Mouse (Mus musculus): ENCODE results near the gene Shld1. TPM values are rescaled to one million over a fixed set of nuclear protein-coding genes. Genes with fewer than 3 reads are reported as not detected.

Shld1 gene
- polyA plus RNA-seq, 1 experiment from 2014 or later: 18.8 TPM

DNA sequence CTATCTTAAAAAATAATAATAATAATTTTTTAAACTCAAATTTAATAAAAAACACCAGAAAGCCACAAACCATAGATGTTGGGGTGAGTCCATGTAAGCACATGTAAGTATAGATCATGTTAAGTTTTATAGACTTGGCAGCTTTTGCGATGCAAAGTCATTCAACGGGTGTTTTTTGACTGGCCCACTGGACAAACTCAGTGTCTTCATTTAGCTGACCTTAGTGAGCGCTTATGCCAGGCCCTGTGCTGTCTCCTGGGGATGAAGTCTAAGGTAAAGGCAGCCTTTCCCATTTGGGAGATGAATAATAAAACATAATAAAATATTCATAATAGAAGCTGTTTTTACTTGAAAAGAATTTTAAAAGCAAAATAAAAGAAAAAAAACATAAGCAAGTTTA, 28.2 kb downstream of the Shld1 start:
- 84% methylated on average over 3 of the region's 3 CpGs for WGBS
- no peak for ATAC-seq (ENCODE audit: low FRiP score, low read depth)
- H3K36me3 ChIP-seq: no peaks in the 10 kb centered on the region

DNA sequence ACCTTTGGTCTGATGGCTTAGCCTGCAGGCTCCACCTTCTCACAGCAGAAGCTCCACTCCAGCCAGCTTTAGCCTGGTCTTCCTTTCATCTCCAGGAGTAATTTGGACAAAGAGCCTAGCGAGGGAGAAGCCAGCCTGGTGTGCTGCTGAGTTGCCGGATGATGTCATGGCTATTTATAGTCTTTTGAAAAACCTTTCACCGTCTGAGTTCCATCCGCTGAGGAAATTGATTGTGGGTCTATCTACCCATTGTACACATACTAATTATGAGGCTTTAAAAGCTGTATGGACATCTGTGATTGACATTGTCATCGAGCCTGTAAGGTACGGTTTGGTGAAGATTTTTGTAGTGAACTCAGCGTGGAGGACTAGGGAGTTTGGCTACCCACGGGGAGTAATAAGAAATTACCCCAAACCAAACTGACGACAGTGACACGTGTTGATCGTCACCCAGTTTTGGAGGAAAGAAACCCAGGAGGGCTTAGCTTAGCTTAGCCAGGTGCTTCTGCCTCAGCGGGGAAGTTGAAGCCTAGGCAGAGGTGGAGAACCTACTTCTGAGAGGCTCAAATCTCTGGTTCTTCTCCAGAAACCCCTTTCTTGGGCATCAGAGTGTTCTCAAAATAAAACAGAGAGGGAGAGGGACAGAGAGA, 28.8 kb downstream of the Shld1 start:
- WGBS: 50% methylated on average over 12 of the region's 12 CpGs

More for the DNA sequence above, 28.2 kb downstream of the Shld1 start:
- peaks cover 14% of the 10 kb centered on the region for H3K4me1 ChIP-seq (replicated peaks)
- H3K27ac ChIP-seq (replicated peaks): 0 out of 2 replicates have a peak overlapping the region, but pooled peaks have one; percentile 54
- no peak overlapping the region for H3K4me3 ChIP-seq
- H3K9me3 ChIP-seq: no peaks in the 10 kb centered on the region
- H3K27me3 ChIP-seq: no peaks in the 10 kb centered on the region
- H3K4me2 ChIP-seq: no peak overlapping the region
- no peak overlapping the region for H3K9ac ChIP-seq

DNA sequence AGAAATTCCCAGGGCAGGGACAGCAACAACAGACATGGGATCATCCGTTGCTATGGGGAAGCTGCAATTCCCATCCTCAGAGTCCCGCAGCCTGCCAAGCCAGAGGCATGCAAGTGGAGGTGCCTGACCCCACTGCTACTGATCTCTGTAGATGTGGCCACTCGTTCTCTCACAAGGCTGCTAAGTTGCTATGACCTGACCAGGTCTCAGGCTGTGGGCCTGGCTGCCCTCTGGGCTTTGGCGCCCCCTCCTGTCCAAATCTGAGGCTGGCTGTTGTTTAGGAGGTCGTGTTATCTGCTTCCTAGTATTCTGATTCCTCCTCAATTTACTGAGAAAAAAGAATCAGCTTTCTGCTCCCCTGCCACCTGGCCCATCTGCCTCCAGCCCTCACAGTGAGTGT, 29.4 kb downstream of the Shld1 start:
- H3K4me1 ChIP-seq (replicated peaks): peaks cover 24% of the 10 kb centered on the region
- ATAC-seq (ENCODE audit: low FRiP score, low read depth): peak; percentile 38; the same call in 1 of the 2 replicates
- WGBS: 32% methylated on average over 5 of the region's 5 CpGs
- H3K36me3 ChIP-seq: no peaks in the 10 kb centered on the region
- no peaks in the 10 kb centered on the region for H3K27me3 ChIP-seq
- no peak overlapping the region for H3K9ac ChIP-seq
- H3K27ac ChIP-seq (replicated peaks): no peak overlapping the region
- H3K4me2 ChIP-seq: no peak overlapping the region
- no peaks in the 10 kb centered on the region for H3K9me3 ChIP-seq
- no peak overlapping the region for H3K4me3 ChIP-seq

More for the DNA sequence above, 28.8 kb downstream of the Shld1 start:
- Histone ChIP-seq H3K9me3 (no peaks in the 10 kb centered on the region), H3K27ac (replicated peaks) (0 out of 2 replicates have a peak overlapping the region, but pooled peaks have one; percentile 54), H3K9ac (no peak overlapping the region), H3K4me2 (no peak overlapping the region), H3K4me1 (replicated peaks) (peaks cover 18% of the 10 kb centered on the region), H3K27me3 (no peaks in the 10 kb centered on the region), H3K36me3 (no peaks in the 10 kb centered on the region), H3K4me3 (no peak overlapping the region)
- ATAC-seq (ENCODE audit: low FRiP score, low read depth): peak; percentile 75

DNA sequence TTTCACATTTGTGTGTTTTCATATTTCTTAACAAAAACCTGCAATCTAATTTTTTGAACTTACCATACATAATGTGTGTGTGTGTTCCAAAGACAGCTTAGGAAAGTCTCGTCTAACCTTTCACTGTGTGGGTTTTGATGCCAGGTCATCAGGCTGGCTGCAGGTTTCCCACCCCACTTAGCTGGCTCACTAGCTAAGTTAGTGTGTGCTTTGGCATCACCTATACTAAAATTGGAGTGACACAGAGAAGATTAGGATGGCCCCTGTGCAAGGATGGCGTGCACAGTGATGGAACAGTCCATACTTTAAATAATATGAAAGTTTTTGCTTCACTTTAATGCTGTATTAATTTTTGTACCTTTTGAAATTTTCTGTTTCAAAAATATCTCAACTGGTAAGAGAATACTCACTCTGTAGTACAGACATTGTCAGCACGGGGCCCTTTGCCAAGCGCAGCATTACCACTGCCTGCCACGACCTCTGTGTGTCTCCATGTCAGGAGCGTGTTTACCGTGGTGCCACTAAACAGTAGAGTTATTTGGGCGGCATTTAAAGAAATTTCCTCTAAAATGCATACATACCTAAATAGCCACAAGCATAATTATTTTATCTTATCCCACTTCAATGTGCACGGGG, 30.3 kb downstream of the Shld1 start:
- WGBS: 95% methylated on average over 9 of the region's 9 CpGs
- no peak for ATAC-seq (ENCODE audit: low FRiP score, low read depth)
- H3K27me3 ChIP-seq: no peaks in the 10 kb centered on the region
- H3K27ac ChIP-seq (replicated peaks): no peak overlapping the region
- no peak overlapping the region for H3K9ac ChIP-seq
- H3K4me3 ChIP-seq: no peak overlapping the region
- H3K4me1 ChIP-seq (replicated peaks): peaks cover 32% of the 10 kb centered on the region
- H3K9me3 ChIP-seq: no peaks in the 10 kb centered on the region
- no peaks in the 10 kb centered on the region for H3K36me3 ChIP-seq
- H3K4me2 ChIP-seq: no peak overlapping the region

DNA sequence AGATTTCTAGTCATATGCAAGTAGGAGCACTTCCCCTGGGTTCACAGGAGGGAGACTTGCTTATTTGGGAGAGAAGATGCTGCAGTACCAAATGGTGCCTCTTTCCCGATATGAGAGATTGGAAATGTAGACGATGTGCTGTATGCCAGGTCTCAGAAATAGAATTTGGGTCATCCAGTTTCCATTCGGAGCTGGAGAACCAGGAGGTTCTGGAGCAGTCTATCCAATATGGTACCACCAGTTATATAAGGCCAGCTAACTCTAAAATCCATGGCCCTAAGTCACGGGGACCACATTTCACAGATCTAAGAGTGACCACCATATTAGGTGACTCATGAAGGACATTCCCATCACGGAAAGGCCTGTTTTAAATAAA, 30.8 kb downstream of the Shld1 start:
- ATAC-seq (ENCODE audit: low FRiP score, low read depth): no peak
- Histone ChIP-seq H3K4me3 (no peak overlapping the region), H3K9ac (no peak overlapping the region), H3K27ac (replicated peaks) (no peak overlapping the region), H3K4me1 (replicated peaks) (peaks cover 34% of the 10 kb centered on the region), H3K27me3 (no peaks in the 10 kb centered on the region), H3K9me3 (no peaks in the 10 kb centered on the region), H3K4me2 (no peak overlapping the region), H3K36me3 (no peaks in the 10 kb centered on the region)
- WGBS: 96% methylated on average over 5 of the region's 5 CpGs

DNA sequence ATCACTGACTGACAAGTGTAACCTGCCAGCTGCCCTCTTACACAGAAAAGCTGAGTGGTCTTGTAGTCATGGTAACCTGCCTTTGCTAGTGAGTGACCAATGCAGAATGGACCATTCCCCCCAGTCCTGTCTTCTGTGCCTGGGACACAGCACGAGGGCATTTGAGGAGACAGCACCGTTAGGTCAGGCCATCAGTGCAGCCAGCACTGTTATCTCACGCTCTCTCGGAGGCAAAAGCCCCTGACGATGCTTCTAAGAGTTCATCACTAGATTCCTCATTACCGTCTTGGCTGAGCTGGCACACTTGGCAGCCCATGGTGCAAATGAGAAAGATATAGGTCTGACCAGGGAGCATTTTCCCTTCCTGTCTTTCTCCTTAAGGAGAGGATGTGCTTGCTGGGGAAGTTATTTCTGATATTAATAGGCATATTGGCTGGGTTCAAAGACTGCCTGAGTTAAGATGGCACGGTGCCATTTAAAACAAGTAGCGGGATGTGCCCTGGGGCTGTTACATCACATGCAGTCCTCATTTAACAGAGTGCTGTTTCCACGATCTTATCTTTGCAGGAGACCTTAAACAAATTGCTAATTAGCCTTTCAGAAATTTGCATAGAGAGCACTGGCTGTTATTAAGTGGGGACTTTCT, 34.3 kb downstream of the Shld1 start:
- Histone ChIP-seq H3K27ac (replicated peaks) (peak overlapping the region; percentile 47; the same call in 1 of the 2 replicates), H3K36me3 (no peaks in the 10 kb centered on the region)
- WGBS: 34% methylated on average over 9 of the region's 9 CpGs

DNA sequence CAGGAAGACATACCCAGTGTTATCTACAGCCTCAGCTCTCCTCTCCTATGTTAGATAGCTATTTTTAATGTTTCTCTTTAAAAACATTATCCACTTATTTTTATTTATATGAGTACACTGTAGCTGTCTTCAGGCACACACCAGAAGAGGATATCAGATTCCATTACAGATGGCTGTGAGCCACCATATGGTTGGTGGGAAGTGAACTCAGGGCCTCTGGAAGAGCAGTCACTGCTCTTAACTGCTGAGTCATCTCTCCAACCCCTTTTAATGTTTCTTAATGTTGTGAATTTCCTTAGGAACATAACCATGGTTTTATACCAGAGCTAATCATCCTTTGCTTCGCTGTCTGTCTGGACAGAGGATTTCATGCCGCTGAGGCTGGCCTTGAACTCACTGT, 35.1 kb downstream of the Shld1 start:
- no peak overlapping the region for H3K4me2 ChIP-seq
- no peak overlapping the region for H3K9ac ChIP-seq
- no peaks in the 10 kb centered on the region for H3K9me3 ChIP-seq
- no peaks in the 10 kb centered on the region for H3K36me3 ChIP-seq
- no peak for ATAC-seq (ENCODE audit: low FRiP score, low read depth)
- H3K4me1 ChIP-seq (replicated peaks): peaks cover 33% of the 10 kb centered on the region
- 95% methylated on average over 2 of the region's 2 CpGs for WGBS
- 0 out of 2 replicates have a peak overlapping the region, but pooled peaks have one; percentile 47 for H3K27ac ChIP-seq (replicated peaks)
- H3K27me3 ChIP-seq: no peaks in the 10 kb centered on the region
- no peak overlapping the region for H3K4me3 ChIP-seq

More for the DNA sequence above, 34.3 kb downstream of the Shld1 start:
- H3K9ac ChIP-seq: no peak overlapping the region
- ATAC-seq (ENCODE audit: low FRiP score, low read depth): peak; percentile 47; the same call in 1 of the 2 replicates
- 0 out of 2 replicates have a peak overlapping the region, but pooled peaks have one; percentile 4 for H3K4me2 ChIP-seq
- H3K9me3 ChIP-seq: no peaks in the 10 kb centered on the region
- no peaks in the 10 kb centered on the region for H3K27me3 ChIP-seq
- H3K4me3 ChIP-seq: no peak overlapping the region
- peaks cover 38% of the 10 kb centered on the region for H3K4me1 ChIP-seq (replicated peaks)

DNA sequence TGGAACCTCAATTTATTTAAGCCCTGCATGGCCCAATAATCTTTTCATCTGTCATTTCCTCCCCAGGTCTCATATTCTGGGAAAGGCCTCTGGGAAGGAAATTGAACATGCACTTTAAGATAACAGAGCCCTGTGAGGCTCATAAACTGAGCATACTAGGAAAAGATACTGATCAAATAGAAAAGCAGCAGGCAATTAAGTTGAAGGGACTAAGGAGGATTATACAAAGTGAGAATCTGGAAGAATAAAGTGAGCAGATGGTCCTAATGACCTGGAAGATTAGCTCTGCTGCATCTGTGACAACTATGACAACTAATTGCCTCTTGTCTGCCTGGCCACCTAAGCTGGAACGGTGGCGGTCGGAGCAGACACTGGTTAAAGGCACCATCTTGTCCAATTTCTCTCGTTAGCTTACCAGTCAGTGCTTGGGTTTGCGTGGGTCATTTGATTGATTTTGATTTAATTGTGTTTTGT, 37.3 kb downstream of the Shld1 start:
- Histone ChIP-seq H3K27me3 (no peaks in the 10 kb centered on the region), H3K36me3 (no peaks in the 10 kb centered on the region), H3K4me3 (no peak overlapping the region), H3K4me1 (replicated peaks) (peaks cover 33% of the 10 kb centered on the region), H3K27ac (replicated peaks) (peak overlapping the region; percentile 68), H3K9me3 (no peaks in the 10 kb centered on the region), H3K4me2 (no peak overlapping the region), H3K9ac (no peak overlapping the region)
- WGBS: 30% methylated on average over 5 of the region's 5 CpGs
- peak; percentile 67 for ATAC-seq (ENCODE audit: low FRiP score, low read depth)

DNA sequence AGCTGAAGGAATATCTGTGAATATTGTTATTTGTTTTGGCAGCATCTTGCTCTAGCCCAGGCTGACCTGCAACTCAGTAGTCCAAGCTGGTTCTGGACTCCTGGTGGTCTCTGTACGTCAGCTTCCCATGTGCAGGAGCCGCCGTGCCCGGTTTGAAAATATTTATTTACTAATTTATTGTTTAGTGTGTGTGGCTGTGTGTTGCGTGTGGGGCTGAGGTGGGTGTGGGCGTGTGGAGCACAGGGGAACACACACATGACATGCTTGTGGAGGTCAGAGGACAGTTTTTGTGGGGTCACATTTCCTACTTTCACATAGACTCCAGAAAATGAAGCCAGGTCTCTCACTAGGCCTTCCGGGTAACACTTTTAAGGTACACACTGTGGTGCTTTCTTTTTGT, 37.8 kb downstream of the Shld1 start:
- no peak overlapping the region for H3K4me2 ChIP-seq
- peak overlapping the region; percentile 68 for H3K27ac ChIP-seq (replicated peaks)
- H3K4me3 ChIP-seq: no peak overlapping the region
- no peak overlapping the region for H3K9ac ChIP-seq
- H3K27me3 ChIP-seq: no peaks in the 10 kb centered on the region
- peaks cover 33% of the 10 kb centered on the region for H3K4me1 ChIP-seq (replicated peaks)
- no peaks in the 10 kb centered on the region for H3K36me3 ChIP-seq
- 69% methylated on average over 7 of the region's 7 CpGs for WGBS
- no peak for ATAC-seq (ENCODE audit: low FRiP score, low read depth)
- no peaks in the 10 kb centered on the region for H3K9me3 ChIP-seq

DNA sequence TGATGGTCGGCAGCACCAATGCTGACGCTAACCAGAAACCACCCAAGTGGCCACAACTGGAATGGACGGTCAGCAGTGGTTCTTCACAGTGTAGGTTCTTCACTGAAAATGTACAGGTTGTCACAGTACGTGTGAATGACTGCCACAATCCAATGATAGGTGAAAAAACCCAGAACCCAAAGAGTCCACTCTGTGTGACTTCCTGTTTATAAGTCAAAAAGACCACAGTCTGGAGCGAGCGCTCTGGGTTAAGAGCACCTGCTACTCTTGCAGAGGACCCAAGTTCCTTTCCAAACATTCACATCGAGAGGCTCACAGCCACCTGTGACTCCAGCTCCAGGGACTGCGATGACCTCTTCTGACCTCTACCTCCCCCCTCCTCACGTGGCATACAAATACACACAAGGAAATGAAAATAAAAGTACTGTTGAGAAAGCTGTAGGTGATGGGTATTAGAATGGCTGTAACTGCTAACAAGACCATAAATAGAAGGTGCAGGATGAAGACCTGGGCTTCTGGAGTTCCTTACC, 38.7 kb downstream of the Shld1 start:
- Histone ChIP-seq H3K4me3 (no peak overlapping the region), H3K4me2 (no peak overlapping the region), H3K27me3 (no peaks in the 10 kb centered on the region), H3K9ac (no peak overlapping the region), H3K9me3 (no peaks in the 10 kb centered on the region), H3K4me1 (replicated peaks) (peaks cover 30% of the 10 kb centered on the region), H3K27ac (replicated peaks) (no peak overlapping the region), H3K36me3 (no peaks in the 10 kb centered on the region)
- 91% methylated on average over 9 of the region's 9 CpGs for WGBS
- no peak for ATAC-seq (ENCODE audit: low FRiP score, low read depth)

DNA sequence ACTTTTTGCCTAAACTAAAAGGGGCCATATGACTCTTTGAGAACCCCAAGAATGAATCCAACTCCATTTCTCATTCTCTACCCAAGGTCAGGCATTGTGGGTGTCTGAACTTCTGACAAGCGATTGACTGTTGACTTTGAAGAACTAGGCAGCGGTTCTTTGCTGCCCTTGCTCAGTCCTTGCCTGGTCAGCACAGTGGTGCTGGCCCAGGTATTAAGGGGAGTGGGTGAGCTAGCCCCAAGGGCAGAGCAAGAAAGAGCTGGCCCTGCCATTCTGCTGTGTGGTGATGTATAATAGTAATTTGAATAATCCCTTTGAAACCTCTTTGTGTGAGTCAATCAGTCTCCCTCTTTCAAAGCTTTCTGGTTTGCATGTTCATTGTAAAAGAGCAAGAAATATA, 39.4 kb downstream of the Shld1 start:
- 86% methylated on average over 2 of the region's 2 CpGs for WGBS
- H3K4me2 ChIP-seq: no peak overlapping the region
- no peaks in the 10 kb centered on the region for H3K9me3 ChIP-seq
- H3K9ac ChIP-seq: no peak overlapping the region
- peaks cover 23% of the 10 kb centered on the region for H3K4me1 ChIP-seq (replicated peaks)
- no peak overlapping the region for H3K4me3 ChIP-seq
- ATAC-seq (ENCODE audit: low FRiP score, low read depth): no peak
- H3K36me3 ChIP-seq: no peaks in the 10 kb centered on the region
- no peaks in the 10 kb centered on the region for H3K27me3 ChIP-seq
- no peak overlapping the region for H3K27ac ChIP-seq (replicated peaks)

DNA sequence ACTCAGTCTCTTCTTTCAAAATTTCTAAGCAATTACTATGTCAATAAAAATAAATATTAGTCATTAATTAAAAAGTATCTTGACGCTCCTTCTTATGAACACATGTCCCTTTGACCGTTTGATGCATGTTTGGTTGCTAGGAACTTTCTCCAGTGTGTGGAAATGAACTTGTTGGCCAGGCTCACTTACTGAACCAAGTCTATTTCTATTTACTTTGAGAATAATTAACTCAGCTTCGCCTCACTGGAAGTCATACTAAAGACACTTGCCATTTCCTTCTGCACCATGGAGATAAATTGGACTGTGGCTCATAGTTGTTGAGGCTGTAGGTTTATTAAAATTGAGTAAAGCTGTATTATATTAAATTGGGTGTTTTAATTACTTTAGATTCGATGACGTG, 46.2 kb downstream of the Shld1 start:
- Histone ChIP-seq H3K27me3 (no peaks in the 10 kb centered on the region), H3K27ac (replicated peaks) (no peak overlapping the region), H3K4me2 (no peak overlapping the region), H3K36me3 (no peaks in the 10 kb centered on the region), H3K4me3 (no peak overlapping the region), H3K9ac (no peak overlapping the region), H3K9me3 (no peaks in the 10 kb centered on the region), H3K4me1 (replicated peaks) (no peaks in the 10 kb centered on the region)
- ATAC-seq (ENCODE audit: low FRiP score, low read depth): no peak
- 81% methylated on average over 5 of the region's 5 CpGs for WGBS

All from hindbrain, embryonic 15.5 days (tissue).